Mouse (Mus musculus) monocyte, adult 5-6 weeks (primary cell): ENCODE measurements around the gene Gm6904. TPM values are rescaled to one million over a fixed set of nuclear protein-coding genes. Genes with fewer than 3 reads are reported as not detected.
"Not testable (repeated sequence)": the region's sequence is repeated elsewhere in the genome, so short reads cannot be mapped to it uniquely, and the experiment has no call there.

Experiments
- ATAC-seq: fragments of 153-309, 156-312 bp; replicated peaks from 2 replicates; pipeline ENCODE4 v1.8.0; 2017; ENCODE audit warnings: mild to moderate bottlenecking; ENCODE audit not compliant: low TSS enrichment, insufficient number of reproducible peaks, severe bottlenecking, poor library complexity, low FRiP score
- total RNA-seq: library from RNA; stranded (forward); fragments of 200-1000, 200-491, 200-594 nt; gene quantifications from 3 replicates; pipeline ENCODE4 v1.2.3, GENCODE M21; 2017

The Gm6904 gene
- total RNA-seq = 2.9 to 8.8 TPM (median 3.2 TPM) in 3 replicates

DNA sequence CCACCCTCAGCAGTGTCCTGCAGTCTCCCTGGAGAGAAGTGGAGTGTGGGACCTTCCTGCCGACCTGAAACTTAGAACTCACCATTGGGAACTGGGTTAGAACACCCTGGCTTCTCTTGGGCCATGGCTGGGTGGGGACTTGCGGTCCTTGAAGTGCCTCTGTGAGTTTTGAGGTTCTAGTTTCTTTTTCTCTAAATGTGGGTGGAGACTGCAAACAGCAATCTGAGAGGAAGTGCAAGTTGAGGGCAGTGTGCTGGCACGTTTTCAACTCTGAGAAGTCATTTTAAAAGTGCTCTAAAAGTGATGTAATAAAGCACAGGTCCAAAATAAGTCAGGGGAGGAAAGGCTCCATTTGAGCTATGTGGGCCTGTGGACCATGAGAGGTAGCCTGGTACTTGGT is at the start of gene Gm6904:
TSS of gene Gm6904 (minus strand) at position 161 of the 400 bp plus-strand sequence.
- peak; percentile 93 for ATAC-seq

DNA sequence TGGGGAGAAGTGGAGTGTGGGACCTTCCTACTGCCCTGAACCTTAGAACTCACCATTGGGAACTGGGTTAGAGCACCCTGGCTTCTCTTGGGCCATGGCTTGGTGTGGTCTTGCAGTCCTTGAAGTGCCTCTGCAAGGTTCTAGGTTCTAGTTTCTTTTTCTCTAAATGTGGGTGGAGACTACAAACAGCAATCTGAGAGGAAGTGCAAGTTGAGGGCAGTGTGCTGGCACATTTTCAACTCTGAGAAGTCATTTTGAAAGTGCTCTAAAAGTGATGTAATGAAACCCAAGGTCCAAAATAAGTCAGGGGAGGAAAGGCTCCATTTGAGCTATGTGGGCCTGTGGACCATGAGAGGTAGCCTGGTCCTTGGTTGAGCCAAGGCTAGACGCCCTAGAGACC is 37.4 kb upstream of the Gm6904 start, which contains the start of gene Phf11a:
TSS of gene Phf11a (minus strand) at position 132 of the 400 bp plus-strand sequence.
- ATAC-seq = peak; percentile 90

DNA sequence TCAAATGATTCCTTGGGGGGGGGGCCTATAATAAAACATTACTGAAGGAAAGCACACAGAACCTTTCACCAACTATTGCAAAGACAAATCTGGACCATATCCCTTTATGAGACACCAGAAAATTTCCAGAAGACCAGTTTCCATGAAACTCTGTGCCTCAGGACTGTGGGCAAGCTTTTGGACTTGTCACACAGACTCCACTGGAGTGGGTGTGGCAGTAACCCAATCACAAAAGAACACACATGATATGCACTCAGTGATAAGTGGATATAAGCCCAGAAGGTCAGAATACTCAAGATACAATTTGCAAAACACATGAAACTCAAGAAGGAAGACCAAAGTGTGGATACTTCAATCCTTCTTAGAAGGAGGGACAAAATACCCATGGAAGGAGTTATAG is 31.8 kb upstream of the Gm6904 start:
- ATAC-seq = not testable (repeated sequence)

DNA sequence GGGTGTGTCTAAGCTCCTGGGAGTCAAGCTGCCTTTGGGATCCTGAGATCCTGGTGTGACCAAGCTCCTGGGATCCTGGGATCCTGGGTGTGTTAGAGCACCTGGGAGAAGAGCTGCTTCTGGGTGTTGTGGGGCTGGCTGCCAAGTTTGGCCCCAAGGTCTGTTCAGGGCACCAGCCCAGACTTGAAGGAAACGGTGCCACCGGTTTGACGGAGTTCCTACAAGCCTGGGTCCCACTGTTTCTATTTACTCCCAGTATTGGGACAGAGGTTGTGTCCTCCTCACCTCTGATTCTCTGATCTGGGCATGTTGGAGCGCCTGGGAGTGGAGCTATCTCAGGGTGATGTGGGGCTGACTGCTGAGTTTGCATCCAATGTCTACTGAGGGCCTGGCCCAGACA is 14.9 kb upstream of the Gm6904 start:
- ATAC-seq = not testable (repeated sequence)

DNA sequence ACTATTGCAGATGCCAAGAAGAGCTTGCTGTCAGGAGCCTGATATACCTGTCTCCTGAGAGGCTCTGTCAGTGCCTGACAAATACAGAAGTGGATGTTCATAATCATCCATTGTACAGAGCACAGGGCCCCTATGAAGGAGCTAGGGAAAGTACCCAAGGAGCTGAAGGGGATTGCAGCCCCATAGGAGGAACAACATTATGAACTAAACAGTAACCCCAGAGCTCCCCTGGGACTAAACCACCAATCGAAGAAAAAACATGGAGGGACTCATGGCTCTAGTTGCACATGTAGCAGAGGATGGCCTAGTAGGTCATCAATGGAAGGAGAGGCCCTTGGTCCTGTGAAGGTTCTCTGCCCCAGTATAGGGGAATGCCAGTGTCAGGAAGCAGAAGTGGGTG is 4.2 kb downstream of the Gm6904 start:
- not testable (repeated sequence) for ATAC-seq

DNA sequence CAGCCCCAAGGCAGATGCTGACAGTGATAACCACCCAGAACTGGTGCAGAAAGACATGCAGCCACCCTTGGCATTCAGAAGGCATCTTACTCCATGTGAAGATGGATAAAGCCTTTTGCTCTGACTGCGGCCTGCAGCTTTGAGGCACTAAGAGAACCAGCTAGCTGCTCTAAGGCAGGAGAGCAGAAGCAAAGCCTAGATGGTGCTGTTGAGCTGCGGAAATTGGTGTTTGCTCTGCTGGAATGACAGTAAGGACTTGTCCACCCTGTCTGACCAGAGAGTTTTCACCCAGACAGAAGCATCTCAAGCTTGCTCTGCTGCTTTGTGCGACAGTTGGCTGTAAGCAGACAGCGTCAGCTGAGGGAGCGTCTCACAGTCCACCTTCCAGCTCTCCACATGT is 9.7 kb downstream of the Gm6904 start:
- ATAC-seq = 0 out of 2 replicates have a peak, but pooled peaks have one; percentile 22

DNA sequence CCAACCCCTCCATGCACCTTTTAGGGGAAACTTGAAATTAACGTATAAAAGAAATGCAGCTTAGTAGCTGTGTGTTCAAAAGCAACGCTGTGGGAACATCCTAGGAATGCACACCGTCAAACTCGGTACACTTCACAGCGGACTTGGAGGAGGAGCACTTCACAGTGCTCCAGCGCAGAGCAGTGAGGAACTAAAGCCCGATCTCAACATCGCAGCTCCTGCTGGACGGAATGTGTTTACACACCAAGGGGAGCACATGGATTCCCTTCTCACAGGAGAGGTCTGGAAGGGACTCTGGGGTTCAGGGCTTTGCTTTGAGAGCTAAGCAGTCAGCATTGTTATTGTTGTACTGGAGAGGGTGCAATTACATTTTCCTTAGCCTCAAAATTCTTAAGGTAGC is 26.4 kb downstream of the Gm6904 start:
- ATAC-seq = no peak

DNA sequence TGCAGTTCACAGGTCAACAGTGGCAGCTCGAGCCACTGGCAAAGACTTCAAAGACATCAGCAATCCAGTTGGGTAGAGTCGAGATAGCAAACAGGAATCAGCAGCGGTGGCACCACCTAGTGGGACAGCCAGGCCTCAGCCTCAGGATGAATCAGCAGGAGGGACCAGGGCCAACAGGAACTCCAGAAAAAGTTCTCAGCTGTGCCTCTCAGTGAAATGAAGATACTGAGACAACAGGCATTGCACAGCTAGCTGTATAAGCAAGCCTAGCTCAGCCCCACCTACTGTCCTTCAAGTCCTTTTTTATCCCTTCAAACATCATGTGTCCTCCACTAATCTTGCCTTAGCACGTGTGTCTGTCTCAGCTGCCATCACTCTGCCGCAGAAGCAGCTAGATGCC is 28.0 kb downstream of the Gm6904 start:
- ATAC-seq = no peak

DNA sequence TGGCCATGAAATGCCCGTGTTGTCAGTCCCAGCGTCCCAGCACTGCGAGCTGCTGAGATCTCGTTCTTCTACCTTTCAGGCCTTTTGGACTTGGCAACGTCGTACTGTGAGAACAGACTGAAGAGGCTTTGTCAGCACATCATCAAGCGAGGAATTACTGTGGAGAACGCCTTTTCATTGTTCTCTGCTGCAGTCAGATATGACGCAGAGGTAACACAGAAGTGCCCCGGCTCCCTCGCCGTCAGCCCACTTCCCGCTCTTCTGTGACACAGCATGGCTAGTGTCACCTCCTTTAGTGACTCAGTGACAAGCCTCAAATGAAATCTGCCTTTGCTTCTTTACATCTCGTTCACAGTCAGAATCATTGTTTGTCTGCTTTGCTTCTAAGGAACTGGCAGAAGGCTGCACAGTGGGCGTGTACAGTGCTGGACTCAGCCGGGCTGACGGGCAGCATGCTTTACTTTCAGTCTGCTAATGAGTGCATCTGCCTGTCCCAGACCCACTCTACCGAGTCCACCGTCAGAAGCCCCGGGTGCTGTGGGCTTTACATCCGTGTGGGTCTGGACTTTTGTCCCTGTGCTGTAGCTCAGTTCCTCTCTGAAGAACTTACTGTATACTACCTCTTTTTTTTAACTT is 29.6 kb downstream of the Gm6904 start:
- no peak for ATAC-seq

DNA sequence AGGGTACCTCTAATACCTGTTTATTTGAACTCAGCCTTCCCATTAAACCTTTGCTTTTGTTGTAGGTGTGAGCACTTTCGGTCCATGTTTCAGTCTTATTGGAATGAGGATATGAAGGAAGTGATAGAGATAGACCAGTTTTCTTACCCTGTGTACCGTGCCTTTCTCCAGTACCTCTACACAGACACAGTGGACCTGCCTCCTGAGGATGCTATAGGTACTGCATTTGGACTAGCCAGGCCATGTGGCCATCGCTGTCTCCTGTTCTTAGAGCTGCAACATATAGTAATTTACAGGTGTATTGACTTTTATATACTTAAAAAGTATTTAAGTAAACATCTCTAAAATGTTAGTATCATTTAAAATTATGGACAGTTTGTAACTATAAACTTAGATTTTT is 30.2 kb downstream of the Gm6904 start:
- ATAC-seq = no peak

DNA sequence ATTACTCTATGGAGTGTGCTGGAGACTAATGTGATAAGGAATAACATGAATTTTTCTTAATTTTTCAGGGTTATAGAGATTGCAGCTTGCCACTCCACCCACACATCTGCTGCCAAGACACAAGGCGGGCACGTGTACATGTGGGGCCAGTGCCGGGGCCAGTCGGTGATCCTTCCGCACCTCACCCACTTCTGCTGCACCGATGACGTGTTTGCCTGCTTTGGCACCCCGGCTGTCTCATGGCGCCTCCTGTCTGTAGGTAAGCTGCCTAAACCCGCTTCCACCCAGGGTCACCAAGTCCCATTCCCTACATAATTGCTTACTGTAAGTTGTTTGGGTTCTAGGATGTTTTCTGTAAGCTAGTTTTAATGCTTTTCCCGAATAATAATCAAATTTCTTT is 33.8 kb downstream of the Gm6904 start:
- ATAC-seq = no peak

DNA sequence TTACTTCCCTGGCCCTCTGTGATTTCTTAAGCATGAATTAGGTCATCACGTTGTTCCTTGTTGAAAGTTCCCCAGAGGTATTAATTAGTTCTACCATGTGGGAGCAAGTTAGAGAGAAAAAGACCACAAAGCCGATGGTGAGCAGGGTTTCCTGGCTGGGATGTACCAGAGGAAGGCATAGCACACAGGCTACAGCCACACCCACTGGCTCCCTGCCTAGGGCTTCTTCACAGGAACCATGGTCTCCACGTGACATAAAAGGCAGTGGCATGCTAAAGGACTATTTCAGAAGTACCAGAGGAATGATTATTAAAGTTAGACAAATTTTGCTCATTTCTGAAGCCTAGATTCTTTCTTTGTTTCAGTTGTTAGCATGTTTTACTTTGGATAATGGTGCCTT is 40.8 kb downstream of the Gm6904 start:
- ATAC-seq = no peak

DNA sequence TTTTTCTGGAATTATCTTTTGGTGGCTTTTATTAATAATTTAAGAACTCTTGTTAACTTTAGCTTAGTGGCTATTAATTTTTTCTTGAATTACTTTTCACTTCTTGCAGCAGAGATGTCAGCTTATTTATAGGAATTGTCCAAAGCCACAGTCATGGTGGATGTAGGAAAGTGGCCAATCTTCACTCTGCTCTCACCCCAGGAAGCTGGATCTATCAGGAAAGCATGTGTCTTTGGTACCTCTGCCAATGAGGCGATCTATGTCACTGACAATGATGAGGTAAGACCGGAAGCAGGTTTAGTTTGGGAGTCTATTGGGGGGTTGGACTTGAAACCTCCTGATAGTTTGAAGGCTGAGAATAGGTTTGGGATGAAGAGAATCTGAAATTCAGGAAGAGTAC is 50.2 kb downstream of the Gm6904 start:
- no peak for ATAC-seq

DNA sequence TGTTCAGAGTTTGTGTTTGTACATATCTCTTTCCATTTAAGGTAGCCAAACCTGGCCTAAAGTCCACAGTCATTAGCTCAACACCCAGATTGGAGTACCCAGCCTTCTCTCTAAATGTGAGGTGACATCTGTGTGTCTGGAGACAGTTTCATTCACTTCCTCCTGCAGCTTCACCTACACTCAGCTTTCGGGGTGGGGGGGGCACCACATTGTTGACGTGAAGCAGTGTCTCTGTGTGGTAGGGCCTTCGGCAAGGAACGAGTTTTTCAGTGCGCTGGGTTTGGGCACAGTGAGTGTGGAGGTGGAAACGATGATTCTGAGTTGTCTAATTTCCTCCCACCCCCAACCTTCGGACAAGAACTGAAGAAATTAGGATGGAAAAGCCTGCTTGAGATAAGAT is 51.0 kb downstream of the Gm6904 start:
- ATAC-seq = no peak

DNA sequence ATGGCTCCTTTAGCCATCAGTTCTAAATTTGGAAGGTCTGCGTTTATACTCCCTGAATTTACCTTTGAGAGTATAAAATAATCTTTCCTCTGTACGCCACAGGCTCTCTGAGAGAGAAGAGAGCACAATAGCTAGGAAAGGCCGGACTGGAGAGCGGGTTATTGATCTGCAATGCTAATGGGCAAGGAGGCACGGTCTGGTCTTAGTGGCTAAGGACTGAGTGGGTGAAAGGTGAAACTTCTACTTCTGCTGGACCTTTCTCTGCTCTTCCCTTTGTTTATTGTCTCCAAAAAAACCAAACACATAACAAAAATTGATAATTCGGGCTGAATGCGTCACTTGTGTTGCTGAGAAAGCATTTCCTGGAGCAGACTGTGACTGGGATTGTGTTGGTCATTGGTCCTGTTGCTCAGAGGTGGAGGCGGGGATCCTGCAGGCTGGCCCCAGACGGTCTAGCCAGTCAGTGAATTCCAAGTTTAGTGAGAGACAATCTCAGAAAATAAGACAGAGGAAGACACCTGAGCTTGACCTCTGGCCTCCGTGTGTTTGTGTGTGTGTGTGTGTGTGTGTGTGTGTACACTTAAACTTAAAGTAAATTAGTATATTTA is 53.9 kb downstream of the Gm6904 start:
- no peak for ATAC-seq

DNA sequence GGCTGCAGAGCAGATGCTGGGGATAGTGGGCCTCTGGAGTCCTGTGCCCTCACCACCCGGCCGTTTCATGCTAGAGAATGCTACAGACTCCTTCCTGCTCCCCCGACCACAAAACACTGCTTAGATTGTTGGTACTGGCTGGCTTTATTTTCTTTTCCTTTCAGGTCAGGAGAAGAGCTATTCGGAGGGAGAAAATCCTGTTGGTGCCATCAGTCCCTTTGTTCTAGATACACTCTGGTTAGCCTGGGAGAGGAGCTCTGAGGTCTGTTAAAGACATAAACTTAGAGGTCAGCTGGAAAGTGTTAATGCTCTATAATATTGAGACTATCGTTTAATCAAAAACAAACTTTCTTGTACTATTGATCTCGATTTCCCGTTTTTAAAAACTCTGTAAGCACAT is 54.6 kb downstream of the Gm6904 start:
- no peak for ATAC-seq

DNA sequence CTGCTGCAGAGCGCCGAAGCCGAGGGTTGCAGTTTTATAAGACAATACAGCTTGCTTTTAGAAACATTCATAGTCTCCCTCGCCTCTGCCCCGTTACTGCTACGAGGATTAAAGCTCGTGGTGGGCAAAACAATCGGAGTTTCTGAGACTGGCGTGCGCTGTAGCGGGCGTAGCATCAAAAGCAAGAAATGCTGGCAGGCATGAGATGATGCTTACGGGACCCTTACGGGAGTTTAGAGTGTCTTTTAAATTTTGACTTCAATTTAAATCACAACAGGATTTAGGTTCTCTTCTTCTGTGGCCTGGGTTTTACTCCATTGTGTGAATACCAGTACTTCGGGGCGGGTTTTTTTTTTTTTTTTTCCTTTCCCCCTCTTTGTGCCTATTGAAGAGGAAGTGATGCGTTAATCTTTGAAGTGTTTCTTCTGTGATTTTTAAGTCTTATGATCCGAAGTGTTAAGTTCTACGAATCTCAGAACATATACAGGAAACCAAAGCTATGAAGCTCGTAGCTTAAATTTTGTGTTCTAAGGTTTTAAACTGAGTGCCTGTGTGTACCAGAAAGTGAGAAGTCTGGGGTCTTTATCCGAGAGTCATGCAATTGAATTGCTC is 58.3 kb downstream of the Gm6904 start:
- ATAC-seq = no peak

DNA sequence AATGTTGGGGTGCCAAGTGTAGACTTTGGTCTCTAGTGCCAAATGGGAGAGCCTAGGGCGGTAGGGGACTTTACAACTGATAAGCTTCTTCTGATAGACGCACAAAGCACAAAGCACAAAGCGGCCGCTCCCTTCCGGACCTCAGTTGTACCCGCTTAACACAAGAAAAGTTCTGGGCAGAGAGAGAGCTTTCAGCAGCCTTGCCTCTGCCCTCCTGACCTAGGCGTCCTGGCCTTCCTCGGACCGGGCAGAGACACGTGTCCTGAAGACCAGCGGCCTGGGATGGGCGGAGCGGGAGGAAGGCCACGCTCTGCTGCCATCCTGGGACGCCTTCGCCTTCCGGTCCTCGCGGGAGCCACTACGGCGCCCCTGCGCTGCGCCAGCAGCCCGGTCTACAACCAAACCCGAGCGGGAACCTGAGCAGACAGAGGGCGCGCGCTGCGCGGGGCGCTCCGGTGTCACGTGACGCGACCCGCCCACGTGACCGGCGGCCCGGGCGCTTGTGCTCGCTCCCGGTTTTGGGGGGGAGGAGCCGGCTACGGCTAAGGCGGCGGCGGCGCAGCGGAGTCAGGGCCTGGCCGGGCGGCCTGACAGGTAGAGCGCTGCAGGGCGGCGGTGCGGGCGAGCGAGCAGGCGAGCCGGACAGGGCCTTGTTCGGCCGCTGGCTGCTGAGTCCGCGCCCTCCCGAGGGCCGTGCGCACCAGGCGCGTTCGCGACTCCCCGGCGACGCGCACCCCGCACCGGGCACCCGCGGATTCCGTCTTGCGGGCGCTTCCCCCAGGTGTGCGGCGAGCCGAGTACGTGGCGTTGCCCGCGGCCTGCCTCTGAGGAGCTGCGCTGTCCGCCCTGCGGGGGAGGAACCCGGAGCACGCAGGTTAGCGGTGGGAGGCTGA is 59.1 kb downstream of the Gm6904 start, which contains the start of gene Rcbtb1:
TSS of gene Rcbtb1 (plus strand) at position 499 of the 893 bp plus-strand sequence.
- ATAC-seq = peak; percentile 78
